Mouse (Mus musculus) NIH3T3 (cell line): ENCODE data around the gene Sox6.

Experiments
- DNase-seq: peaks from one replicate; pipeline ENCODE4 v3.0.0-alpha.2; 2012; ENCODE audit warnings: low read depth

Sox6 gene

GRCm38 (mm10) chr7:115891482-115891881 lies 147.1 kb downstream of the Sox6 start:
- DNase-seq = no peak

- DNase-seq = no peak
Observed at GRCm38 (mm10) chr7:115889926-115890325, 148.7 kb downstream of the Sox6 start.

GRCm38 (mm10) chr7:115888561-115888960 lies 150.0 kb downstream of the Sox6 start:
- DNase-seq = no peak

- DNase-seq = no peak
Observed at GRCm38 (mm10) chr7:115888120-115888519, 150.5 kb downstream of the Sox6 start.

GRCm38 (mm10) chr7:115872903-115873302 lies 165.7 kb downstream of the Sox6 start:
- no peak for DNase-seq

- DNase-seq = no peak
Observed at GRCm38 (mm10) chr7:115868504-115868903, 170.1 kb downstream of the Sox6 start.

- no peak for DNase-seq
Observed at GRCm38 (mm10) chr7:115867518-115868270, 170.9 kb downstream of the Sox6 start.

- DNase-seq = no peak
Observed at GRCm38 (mm10) chr7:115866698-115867500, 171.7 kb downstream of the Sox6 start.

- DNase-seq = no peak
Observed at GRCm38 (mm10) chr7:115865979-115866697, 172.5 kb downstream of the Sox6 start.

- no peak for DNase-seq
Observed at GRCm38 (mm10) chr7:115865231-115865630, 173.4 kb downstream of the Sox6 start.

GRCm38 (mm10) chr7:115864411-115864810 lies 174.2 kb downstream of the Sox6 start:
- DNase-seq = no peak

GRCm38 (mm10) chr7:115859691-115860401 lies 178.8 kb downstream of the Sox6 start:
- no peak for DNase-seq

- DNase-seq = no peak
Observed at GRCm38 (mm10) chr7:115851131-115851530, 187.5 kb downstream of the Sox6 start.

GRCm38 (mm10) chr7:115845791-115846366 lies 192.7 kb downstream of the Sox6 start:
- DNase-seq = no peak

GRCm38 (mm10) chr7:115844910-115845309 lies 193.7 kb downstream of the Sox6 start:
- no peak for DNase-seq

- DNase-seq = no peak
Observed at GRCm38 (mm10) chr7:115844431-115844830, 194.2 kb downstream of the Sox6 start.

- no peak for DNase-seq
Observed at GRCm38 (mm10) chr7:115842251-115842650, 196.3 kb downstream of the Sox6 start.

GRCm38 (mm10) chr7:115840613-115841012 lies 198.0 kb downstream of the Sox6 start:
- no peak for DNase-seq

- no peak for DNase-seq
Observed at GRCm38 (mm10) chr7:115835005-115835404, 203.6 kb downstream of the Sox6 start.

- DNase-seq = no peak
Observed at GRCm38 (mm10) chr7:115833701-115834100, 204.9 kb downstream of the Sox6 start.
